Mouse (Mus musculus): Measurements from ENCODE around the gene Pi4kb. TPM values are rescaled to one million over a fixed set of nuclear protein-coding genes. Genes with fewer than 3 reads are reported as not detected.

Gene Pi4kb
- total and polyA plus RNA-seq, 2 experiments from 2014 or later = 24.3 to 55.0 TPM

- Histone ChIP-seq H3K27me3 (ENCODE audit: insufficient read depth, low read length) (no peaks in the 10 kb centered on the region), H3K9me3 (ENCODE audit: low read length) (no peaks in the 10 kb centered on the region), H3K4me3 (ENCODE audit: low read depth, low read length) (no peak overlapping the region), H3K36me3 (ENCODE audit: insufficient read depth, low read length) (peaks cover 35% of the 10 kb centered on the region), H3K4me2 (ENCODE audit: low read depth, low read length, poor library complexity, severe bottlenecking) (0 out of 2 replicates have a peak overlapping the region, but pooled peaks have one; percentile 97), H3K9ac (replicated peaks; ENCODE audit: low read length, poor library complexity, severe bottlenecking) (no peak overlapping the region), H3K4me1 (ENCODE audit: insufficient read depth, low read length) (peaks cover 11% of the 10 kb centered on the region; the same call in 1 of the 2 replicates), H3K27ac (ENCODE audit: low read depth, low read length) (no peak overlapping the region)
- DNase-seq (ENCODE audit: low spot score) (no peak), ATAC-seq (ENCODE audit: low FRiP score) (no peak)
- no peak for TF ChIP-seq CTCF (IDR thresholded peaks at IDR 0.05)
- WGBS = 88% methylated on average over 3 of the region's 3 CpGs
These were observed 38.5 kb downstream of the Pi4kb start for GRCm38 (mm10) chr3:95012982-95013381.

GRCm38 (mm10) chr3:95013699-95014427, 39.3 kb downstream of the Pi4kb start:
- ATAC-seq (ENCODE audit: low FRiP score) (no peak), DNase-seq (ENCODE audit: low spot score) (no peak)
- Histone ChIP-seq H3K4me3 (ENCODE audit: low read depth, low read length) (peak overlapping the region; percentile 65), H3K9ac (replicated peaks; ENCODE audit: low read length, poor library complexity, severe bottlenecking) (peak overlapping the region; percentile 85), H3K9me3 (ENCODE audit: low read length) (no peaks in the 10 kb centered on the region), H3K4me1 (ENCODE audit: insufficient read depth, low read length) (peaks cover 11% of the 10 kb centered on the region; the same call in 1 of the 2 replicates), H3K36me3 (ENCODE audit: insufficient read depth, low read length) (peaks cover 27% of the 10 kb centered on the region), H3K4me2 (ENCODE audit: low read depth, low read length, poor library complexity, severe bottlenecking) (peak overlapping the region; percentile 97), H3K27me3 (ENCODE audit: insufficient read depth, low read length) (no peaks in the 10 kb centered on the region), H3K27ac (ENCODE audit: low read depth, low read length) (no peak overlapping the region)
- WGBS = 11% methylated on average over 13 of the region's 13 CpGs
- no peak for TF ChIP-seq CTCF (IDR thresholded peaks at IDR 0.05)

GRCm38 (mm10) chr3:95014428-95015151, 40.1 kb downstream of the Pi4kb start:
- Histone ChIP-seq H3K27ac (ENCODE audit: low read depth, low read length) (peak overlapping the region; percentile 66), H3K9ac (replicated peaks; ENCODE audit: low read length, poor library complexity, severe bottlenecking) (peak overlapping the region; percentile 85), H3K4me1 (ENCODE audit: insufficient read depth, low read length) (peaks cover 11% of the 10 kb centered on the region; the same call in 1 of the 2 replicates), H3K4me3 (ENCODE audit: low read depth, low read length) (peak overlapping the region; percentile 65), H3K27me3 (ENCODE audit: insufficient read depth, low read length) (no peaks in the 10 kb centered on the region), H3K4me2 (ENCODE audit: low read depth, low read length, poor library complexity, severe bottlenecking) (peak overlapping the region; percentile 97), H3K36me3 (ENCODE audit: insufficient read depth, low read length) (peaks cover 21% of the 10 kb centered on the region), H3K9me3 (ENCODE audit: low read length) (no peaks in the 10 kb centered on the region)
- 2% methylated on average over 43 of the region's 44 CpGs for WGBS
- TF ChIP-seq CTCF (IDR thresholded peaks at IDR 0.05) = no peak
- ATAC-seq (ENCODE audit: low FRiP score) (0 out of 2 replicates have a peak, but pooled peaks have one; percentile 0), DNase-seq (ENCODE audit: low spot score) (no peak)

DNA sequence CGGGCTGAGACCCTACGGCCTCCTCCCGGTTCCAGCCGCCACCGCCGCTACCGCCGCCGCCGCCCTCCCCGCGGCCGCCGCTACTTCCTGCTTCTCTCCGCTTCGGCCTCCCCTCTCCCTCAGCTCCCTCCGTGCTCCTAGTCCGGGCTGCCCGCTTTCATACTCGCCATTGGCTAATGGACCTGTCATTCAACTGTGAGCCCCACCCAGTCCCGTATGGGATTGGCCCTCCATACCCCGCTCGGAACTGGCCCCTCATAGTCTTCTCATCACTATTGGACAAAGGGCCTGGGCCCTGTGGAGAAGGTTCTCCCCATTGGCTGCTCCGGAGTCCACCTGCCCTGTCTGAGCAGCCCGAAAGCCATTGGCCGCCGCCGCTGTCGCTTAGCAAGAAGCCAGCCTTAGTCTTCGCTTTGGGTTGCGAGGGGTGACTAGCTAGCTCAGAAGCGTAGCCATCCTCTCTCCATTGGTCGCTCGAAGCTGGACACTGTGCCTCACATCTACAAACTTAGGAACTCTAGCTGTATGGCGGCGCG, 40.9 kb downstream of the Pi4kb start, which contains the start of gene Zfp687:
TSS of gene Zfp687 (minus strand) at position 112 of the 536 bp plus-strand sequence.
- peak; percentile 98 for ATAC-seq (ENCODE audit: low FRiP score)
- Histone ChIP-seq H3K36me3 (ENCODE audit: insufficient read depth, low read length) (peaks cover 18% of the 10 kb centered on the region), H3K9me3 (ENCODE audit: low read length) (no peaks in the 10 kb centered on the region), H3K4me3 (ENCODE audit: low read depth, low read length) (peak within 1 kb of the TSS; percentile 65), H3K27ac (ENCODE audit: low read depth, low read length) (peak within 1 kb of the TSS; percentile 98), H3K27me3 (ENCODE audit: insufficient read depth, low read length) (no peaks in the 10 kb centered on the region), H3K9ac (replicated peaks; ENCODE audit: low read length, poor library complexity, severe bottlenecking) (peak within 1 kb of the TSS; percentile 85), H3K4me1 (ENCODE audit: insufficient read depth, low read length) (peaks cover 11% of the 10 kb centered on the region; the same call in 1 of the 2 replicates), H3K4me2 (ENCODE audit: low read depth, low read length, poor library complexity, severe bottlenecking) (peak within 1 kb of the TSS; percentile 97)
- peak; percentile 100 for DNase-seq (ENCODE audit: low spot score)
- WGBS = under 1% methylated on average over 21 of the region's 37 CpGs
- no peak for TF ChIP-seq CTCF (IDR thresholded peaks at IDR 0.05)

- peak overlapping the region; percentile 98 for H3K27ac ChIP-seq (ENCODE audit: low read depth, low read length)
- peak; percentile 88 for ATAC-seq (ENCODE audit: low FRiP score)
- H3K4me1 ChIP-seq (ENCODE audit: insufficient read depth, low read length) = peaks cover 11% of the 10 kb centered on the region; the same call in 1 of the 2 replicates
- peak overlapping the region; percentile 65 for H3K4me3 ChIP-seq (ENCODE audit: low read depth, low read length)
- no peaks in the 10 kb centered on the region for H3K9me3 ChIP-seq (ENCODE audit: low read length)
- TF ChIP-seq CTCF (IDR thresholded peaks at IDR 0.05) = no peak
- peak overlapping the region; percentile 62 for H3K9ac ChIP-seq (replicated peaks; ENCODE audit: low read length, poor library complexity, severe bottlenecking)
- peak; percentile 96 for DNase-seq (ENCODE audit: low spot score)
- under 1% methylated on average over 40 of the region's 40 CpGs for WGBS
- H3K27me3 ChIP-seq (ENCODE audit: insufficient read depth, low read length) = no peaks in the 10 kb centered on the region
- peak overlapping the region; percentile 50 for H3K4me2 ChIP-seq (ENCODE audit: low read depth, low read length, poor library complexity, severe bottlenecking)
- peaks cover 12% of the 10 kb centered on the region for H3K36me3 ChIP-seq (ENCODE audit: insufficient read depth, low read length)
These were observed 41.5 kb downstream of the Pi4kb start for GRCm38 (mm10) chr3:95015891-95016531.
